12 mouse cellular contexts compared by ENCODE assay signal in the genomic region with DNA sequence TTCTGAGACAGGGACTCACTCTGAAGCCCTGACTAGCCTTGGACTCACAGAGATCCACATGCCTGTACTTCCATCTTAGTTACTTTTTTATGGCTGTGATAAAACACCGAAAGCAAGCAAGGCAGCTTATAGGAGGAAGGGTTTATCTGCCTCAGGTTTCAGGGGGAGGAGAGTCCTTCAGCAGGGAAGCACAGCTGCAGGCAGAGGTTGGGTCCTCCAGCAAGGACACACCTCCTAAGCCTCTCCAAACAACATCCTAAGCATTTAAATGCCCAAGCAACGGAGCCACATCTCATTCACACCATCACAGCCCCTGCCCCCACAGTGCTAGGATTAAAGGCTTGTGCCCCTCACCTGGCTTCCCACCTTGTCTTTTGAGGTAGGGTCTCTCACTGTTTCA.
"Had no signal": no experiment of that assay in that cellular context is flagged by ENCODE, and none has a peak within 500 bp of the region (broad histone marks: within the 10 kb centered on the region; RNA-seq: fewer than 3 reads in every experiment).

No protein-coding gene starts in this region.

- DNase-seq: kidney, adult 2 months; kidney, postnatal 36 days; layer of hippocampus, adult 9-11 months; layer of hippocampus, postnatal 36 days; lung, adult 18-20 months; right cerebral cortex, postnatal 14 days; thymus, adult 18-20 months; thymus, postnatal 14 days had no signal

- H3K9me3 ChIP-seq: limb, embryonic 13.5 days; midbrain, embryonic 12.5 days had no signal

- H3K9ac ChIP-seq: limb, embryonic 13.5 days; liver, embryonic 14.5 days; midbrain, embryonic 12.5 days had no signal

- H3K4me3 ChIP-seq: limb, embryonic 13.5 days; midbrain, embryonic 12.5 days had no signal

- H3K27ac ChIP-seq: limb, embryonic 13.5 days; liver, embryonic 14.5 days; midbrain, embryonic 12.5 days had no signal

- H3K4me2 ChIP-seq: limb, embryonic 13.5 days; midbrain, embryonic 12.5 days had no signal

- ATAC-seq: midbrain, embryonic 16.5 days had no signal

- H3K27me3 ChIP-seq: limb, embryonic 13.5 days; midbrain, embryonic 12.5 days had no signal
